Mouse (Mus musculus): Measurements from ENCODE around the gene Vmn1r151. TPM values are rescaled to one million over a fixed set of nuclear protein-coding genes. Genes with fewer than 3 reads are reported as not detected.

The Vmn1r151 gene
- not detected in 2 replicates for polyA plus RNA-seq (2012; rRNA removed)

GRCm38 (mm10) chr7:22499578-22499977, at the start of gene Vmn1r151:
Vmn1r151 (minus strand) TSS chr7:22499678.

GRCm38 (mm10) chr7:22534787-22535186, 35.3 kb upstream of the Vmn1r151 start, which contains the start of gene Gm8677:
Gm8677 (minus strand) TSS chr7:22534887.

DNA sequence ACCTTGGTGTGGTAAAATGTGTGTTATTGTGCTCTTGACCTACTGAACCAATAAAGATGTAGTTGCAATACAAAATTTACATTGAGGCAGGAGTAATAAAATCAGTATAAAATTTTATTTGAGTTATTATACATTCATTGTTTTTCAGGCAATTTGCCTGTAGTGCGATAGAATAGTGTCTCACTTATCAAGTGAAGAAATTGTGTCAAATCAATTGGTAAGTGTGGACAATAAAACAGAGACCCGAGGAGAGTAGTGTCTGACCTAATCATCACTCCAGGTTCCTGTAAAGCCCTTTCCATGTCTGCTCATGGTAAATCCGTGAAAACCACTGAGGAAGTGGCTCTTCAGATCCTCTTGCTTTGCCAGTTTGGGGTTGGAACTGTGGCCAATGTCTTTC, 23.2 kb upstream of the Vmn1r151 start, which contains the start of gene Vmn1r152:
Gene Vmn1r152, plus strand, starts transcription at position 301 of the 400 bp plus-strand sequence.

GRCm38 (mm10) chr7:22463975-22464374, 35.5 kb downstream of the Vmn1r151 start, which contains the start of gene Gm10665:
Gm10665 (minus strand) TSS chr7:22464075.

Other genes with a start within 250 kb of the Vmn1r151 start
- not detected in 2 replicates for gene Gm4187, start 170.0 kb downstream of the Vmn1r151 start, polyA plus RNA-seq (2012; rRNA removed)
- not detected in 2 replicates for gene Gm8660, start 128.6 kb downstream of the Vmn1r151 start, polyA plus RNA-seq (2012; rRNA removed)
- gene Vmn1r148, start 86.1 kb downstream of the Vmn1r151 start, polyA plus RNA-seq (2012; rRNA removed): not detected in 2 replicates
- not detected in 2 replicates for gene Vmn1r149, start 61.4 kb downstream of the Vmn1r151 start, polyA plus RNA-seq (2012; rRNA removed)
- not detected in 2 replicates for gene Gm10665, start 35.6 kb downstream of the Vmn1r151 start, polyA plus RNA-seq (2012; rRNA removed)
- gene Vmn1r152, start 23.3 kb upstream of the Vmn1r151 start, polyA plus RNA-seq (2012; rRNA removed): not detected in 2 replicates
- not detected in 2 replicates for gene Gm8677, start 35.2 kb upstream of the Vmn1r151 start, polyA plus RNA-seq (2012; rRNA removed)
- not detected in 2 replicates for gene Gm4201, start 65.7 kb upstream of the Vmn1r151 start, polyA plus RNA-seq (2012; rRNA removed)
- not detected in 2 replicates for gene Gm4565, start 88.4 kb upstream of the Vmn1r151 start, polyA plus RNA-seq (2012; rRNA removed)
- gene Vmn1r155, start 158.3 kb upstream of the Vmn1r151 start, polyA plus RNA-seq (2012; rRNA removed): not detected in 2 replicates
- gene Gm8693, start 192.6 kb upstream of the Vmn1r151 start, polyA plus RNA-seq (2012; rRNA removed): not detected in 2 replicates
- 0.15 TPM in 1 of 2 replicates, not detected in the other for gene Gm4567, start 220.0 kb upstream of the Vmn1r151 start, polyA plus RNA-seq (2012; rRNA removed)

Measured in ovary, adult 2 months (tissue).